Mouse (Mus musculus) testis, adult 2 months (tissue): ENCODE measurements around the gene Drd2. TPM values are rescaled to one million over a fixed set of nuclear protein-coding genes. Genes with fewer than 3 reads are reported as not detected.

Experiments used
- H3K27ac ChIP-seq: fragments of 200-500 bp; 2 replicates; pipeline ENCODE4 v1.5.1; 2012; ENCODE audit warnings: low read depth, low read length; ENCODE audit not compliant: control insufficient read depth, insufficient read depth
- H3K27me3 ChIP-seq: fragments of 200-500 bp; 2 replicates; pipeline ENCODE4 v1.6.1; 2012; ENCODE audit warnings: mild to moderate bottlenecking, low read length, moderate library complexity; ENCODE audit not compliant: control insufficient read depth, insufficient read depth
- H3K36me3 ChIP-seq: fragments of 200-500 bp; 2 replicates; pipeline ENCODE4 v1.6.1; 2012; ENCODE audit warnings: mild to moderate bottlenecking, low read length; ENCODE audit not compliant: control insufficient read depth, insufficient read depth
- H3K4me1 ChIP-seq: fragments of 200-500 bp; 2 replicates; pipeline ENCODE4 v1.6.1; 2012; ENCODE audit warnings: low read length; ENCODE audit not compliant: control insufficient read depth, insufficient read depth
- H3K4me3 ChIP-seq: fragments of 200-500 bp; 2 replicates; pipeline ENCODE4 v1.5.1; 2012; ENCODE audit warnings: low read depth, mild to moderate bottlenecking, low read length, moderate library complexity, mixed read lengths; ENCODE audit not compliant: control insufficient read depth
- CTCF ChIP-seq: fragments of 200-500 bp; IDR thresholded peaks from 2 replicates; pipeline ENCODE4 v1.5.1; 2012; ENCODE audit warnings: low read depth, mild to moderate bottlenecking, inconsistent platforms, low read length, moderate library complexity; ENCODE audit not compliant: control insufficient read depth, insufficient read depth, insufficient replicate concordance
- POLR2A ChIP-seq: fragments of 200-500 bp; IDR thresholded peaks from 2 replicates; pipeline ENCODE4 v1.6.1; 2012; ENCODE audit warnings: low read depth, mild to moderate bottlenecking, inconsistent platforms, low read length, moderate library complexity; ENCODE audit not compliant: control insufficient read depth
- polyA plus RNA-seq: library from polyadenylated mRNA; depleted of rRNA; stranded (reverse); fragments of >200 nt; gene quantifications from 2 replicates; pipeline ENCODE4 v1.2.3, GENCODE M21; 2012

The Drd2 gene
- polyA plus RNA-seq, 1 experiment = 1.4 TPM

- Histone ChIP-seq H3K4me3 (no peak overlapping the region), H3K27ac (no peak overlapping the region), H3K27me3 (no peaks in the 10 kb centered on the region), H3K36me3 (no peaks in the 10 kb centered on the region), H3K4me1 (no peaks in the 10 kb centered on the region)
- TF ChIP-seq CTCF = no peak
- no peak for TF ChIP-seq POLR2A
Observed at GRCm38 (mm10) chr9:49407028-49407427, 66.6 kb downstream of the Drd2 start.

- Histone ChIP-seq H3K4me3 (peak overlapping the region; percentile 10), H3K4me1 (no peaks in the 10 kb centered on the region), H3K27me3 (no peaks in the 10 kb centered on the region), H3K36me3 (no peaks in the 10 kb centered on the region), H3K27ac (no peak overlapping the region)
- TF ChIP-seq POLR2A = no peak
Observed at GRCm38 (mm10) chr9:49410621-49411020, 70.2 kb downstream of the Drd2 start.

GRCm38 (mm10) chr9:49423866-49424265, 83.4 kb downstream of the Drd2 start:
- TF ChIP-seq POLR2A (no peak), CTCF (no peak)
- H3K4me1 ChIP-seq = no peaks in the 10 kb centered on the region
- H3K27ac ChIP-seq = no peak overlapping the region
- H3K36me3 ChIP-seq = no peaks in the 10 kb centered on the region
- no peak overlapping the region for H3K4me3 ChIP-seq
- no peaks in the 10 kb centered on the region for H3K27me3 ChIP-seq

- no peak overlapping the region for H3K27ac ChIP-seq
- no peak overlapping the region for H3K4me3 ChIP-seq
- TF ChIP-seq POLR2A = no peak
- TF ChIP-seq CTCF = no peak
- no peaks in the 10 kb centered on the region for H3K27me3 ChIP-seq
- H3K36me3 ChIP-seq = no peaks in the 10 kb centered on the region
- no peaks in the 10 kb centered on the region for H3K4me1 ChIP-seq
Observed at GRCm38 (mm10) chr9:49425585-49425984, 85.2 kb downstream of the Drd2 start.

- Histone ChIP-seq H3K4me1 (no peaks in the 10 kb centered on the region), H3K27ac (no peak within 1 kb of the TSS), H3K27me3 (no peaks in the 10 kb centered on the region), H3K4me3 (no peak within 1 kb of the TSS), H3K36me3 (no peaks in the 10 kb centered on the region)
- no peak for TF ChIP-seq CTCF
- no peak for TF ChIP-seq POLR2A
Observed at GRCm38 (mm10) chr9:49426921-49427320, 86.5 kb downstream of the Drd2 start, which contains the start of gene Ankk1. TSS of gene Ankk1 (minus strand) at chr9:49427021.

DNA sequence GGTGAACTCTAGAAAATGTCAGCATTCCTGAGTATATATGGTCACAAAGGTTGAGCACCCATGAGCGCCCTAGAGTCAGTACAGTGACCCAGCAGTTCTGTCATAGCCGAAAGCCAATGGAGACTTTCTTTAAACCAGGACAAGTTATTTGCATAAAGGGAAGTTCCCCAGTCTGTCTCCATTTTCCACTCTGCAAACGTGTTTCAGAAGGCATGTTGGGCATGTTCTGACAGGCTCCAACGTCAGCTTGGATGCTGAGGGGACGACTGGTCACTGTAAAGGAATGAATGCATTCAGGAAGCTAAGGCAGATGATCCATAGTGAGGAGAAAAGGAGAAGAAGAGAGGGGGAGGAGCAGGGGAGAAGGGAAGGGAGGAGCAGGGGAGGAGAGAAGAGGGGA, 87.1 kb downstream of the Drd2 start:
- Histone ChIP-seq H3K4me3 (no peak overlapping the region), H3K27ac (no peak overlapping the region), H3K27me3 (no peaks in the 10 kb centered on the region), H3K4me1 (no peaks in the 10 kb centered on the region), H3K36me3 (no peaks in the 10 kb centered on the region)
- TF ChIP-seq CTCF (no peak), POLR2A (no peak)

GRCm38 (mm10) chr9:49442621-49443020, 102.2 kb downstream of the Drd2 start:
- TF ChIP-seq POLR2A (no peak), CTCF (no peak)
- no peaks in the 10 kb centered on the region for H3K27me3 ChIP-seq
- H3K36me3 ChIP-seq = no peaks in the 10 kb centered on the region
- H3K27ac ChIP-seq = no peak overlapping the region
- H3K4me1 ChIP-seq = no peaks in the 10 kb centered on the region
- no peak overlapping the region for H3K4me3 ChIP-seq

GRCm38 (mm10) chr9:49450491-49450890, 110.1 kb downstream of the Drd2 start:
- no peak for TF ChIP-seq POLR2A
- no peak for TF ChIP-seq CTCF
- Histone ChIP-seq H3K4me1 (no peaks in the 10 kb centered on the region), H3K4me3 (no peak overlapping the region), H3K36me3 (no peaks in the 10 kb centered on the region; the same call in none of the 2 replicates), H3K27me3 (no peaks in the 10 kb centered on the region), H3K27ac (no peak overlapping the region)
